Mouse (Mus musculus) kidney, postnatal 0 days (tissue): ENCODE data around the gene Nol11. TPM values are rescaled to one million over a fixed set of nuclear protein-coding genes. Genes with fewer than 3 reads are reported as not detected.
"Not testable (repeated sequence)": the region's sequence is repeated elsewhere in the genome, so short reads cannot be mapped to it uniquely, and the experiment has no call there.

Experiments
- ATAC-seq: fragments of 200-750 bp; cut with Nextera tagmentation; replicated peaks from 2 replicates; pipeline ENCODE4 v1.8.0; 2017; ENCODE audit warnings: low read depth, moderate number of reproducible peaks, moderate TSS enrichment, moderate library complexity; ENCODE audit not compliant: low FRiP score
- DNase-seq: peaks from one replicate; pipeline ENCODE4 v3.0.0-alpha.2; 2016; ENCODE audit warnings: low spot score
- H3K27ac ChIP-seq: fragments of 300-500 bp; sonication (generic); 2 replicates; pipeline ENCODE4 v1.5.1; 2014; ENCODE audit warnings: mild to moderate bottlenecking
- H3K27me3 ChIP-seq: fragments of 300-500 bp; sonication (generic); 2 replicates; pipeline ENCODE4 v1.6.1; 2014; ENCODE audit warnings: low read length, mixed read lengths; ENCODE audit not compliant: insufficient read depth
- H3K36me3 ChIP-seq: fragments of 300-500 bp; sonication (generic); 2 replicates; pipeline ENCODE4 v1.6.1; 2014; ENCODE audit warnings: low read length, mixed read lengths; ENCODE audit not compliant: insufficient read depth
- H3K4me1 ChIP-seq: fragments of 300-500 bp; sonication (generic); replicated peaks from 2 replicates; pipeline ENCODE4 v1.6.1; 2014; ENCODE audit warnings: antibody characterized with exemption, low read length, mixed read lengths; ENCODE audit not compliant: insufficient read depth
- H3K4me2 ChIP-seq: fragments of 300-500 bp; sonication (generic); 2 replicates; pipeline ENCODE4 v1.6.1; 2014; ENCODE audit warnings: mild to moderate bottlenecking, low read length, moderate library complexity, mixed read lengths
- H3K4me3 ChIP-seq: fragments of 300-500 bp; sonication (generic); replicated peaks from 2 replicates; pipeline ENCODE4 v1.5.1; 2014; ENCODE audit warnings: low read depth, low read length
- H3K9ac ChIP-seq: fragments of 300-500 bp; sonication (generic); 2 replicates; pipeline ENCODE4 v1.6.1; 2014; ENCODE audit warnings: low read depth, low read length
- H3K9me3 ChIP-seq: fragments of 300-500 bp; sonication (generic); replicated peaks from 2 replicates; pipeline ENCODE4 v1.6.1; 2016; ENCODE audit warnings: low read length, inconsistent platforms, mixed read lengths
- CTCF ChIP-seq: IDR thresholded peaks from 2 replicates; pipeline ENCODE4 v1.5.1; 2016; ENCODE audit warnings: antibody characterized with exemption, low read depth, mild to moderate bottlenecking, moderate library complexity
- WGBS: fragments of 180-500 bp; shearing (Covaris S2); extraction: QIAGEN DNeasy Blood & Tissue Kit; methylation state at CpG from one replicate; pipeline ENCODE4 v1.1.7; 2014; 5-methylcytosine and 5-hydroxymethylcytosine counted together
- polyA plus RNA-seq: library from polyadenylated mRNA; unstranded; fragments of >200 nt; fragmentation: Nextera tagmentation; extraction: Ambion mirVana; gene quantifications from 2 replicates; pipeline ENCODE4 v1.2.1, GENCODE M21; 2015

The Nol11 gene
- polyA plus RNA-seq, 1 experiment from 2014 or later = 31.5 TPM

- H3K36me3 ChIP-seq = no peaks in the 10 kb centered on the region
- H3K9ac ChIP-seq = no peak overlapping the region
- no peak overlapping the region for H3K4me3 ChIP-seq
- no peak for ATAC-seq
- H3K27ac ChIP-seq = no peak overlapping the region
- no peaks in the 10 kb centered on the region for H3K9me3 ChIP-seq
- 92% methylated on average over 2 of the region's 2 CpGs for WGBS
- DNase-seq = no peak
- H3K4me2 ChIP-seq = no peak overlapping the region
- no peak for TF ChIP-seq CTCF
- H3K4me1 ChIP-seq = no peaks in the 10 kb centered on the region
- no peaks in the 10 kb centered on the region for H3K27me3 ChIP-seq
Observed at GRCm38 (mm10) chr11:107142382-107142781, 46.8 kb downstream of the Nol11 start.

- Histone ChIP-seq H3K9me3 (no peaks in the 10 kb centered on the region), H3K27ac (no peak overlapping the region), H3K4me1 (no peaks in the 10 kb centered on the region), H3K36me3 (no peaks in the 10 kb centered on the region), H3K9ac (no peak overlapping the region), H3K4me3 (no peak overlapping the region), H3K27me3 (no peaks in the 10 kb centered on the region), H3K4me2 (no peak overlapping the region)
- no peak for DNase-seq
- WGBS = 27% methylated on average over 6 of the region's 6 CpGs
- TF ChIP-seq CTCF = no peak
- ATAC-seq = no peak
Observed at GRCm38 (mm10) chr11:107140756-107141155, 48.4 kb downstream of the Nol11 start.

- Histone ChIP-seq H3K4me3 (no peak overlapping the region), H3K4me2 (no peak overlapping the region), H3K27ac (no peak overlapping the region), H3K4me1 (no peaks in the 10 kb centered on the region), H3K36me3 (no peaks in the 10 kb centered on the region), H3K9ac (no peak overlapping the region), H3K27me3 (no peaks in the 10 kb centered on the region), H3K9me3 (no peaks in the 10 kb centered on the region)
- ATAC-seq (no peak), DNase-seq (no peak)
- peak; percentile 47 for TF ChIP-seq CTCF
- WGBS = 73% methylated on average over 3 of the region's 3 CpGs
Observed at GRCm38 (mm10) chr11:107138633-107139032, 50.5 kb downstream of the Nol11 start.

GRCm38 (mm10) chr11:107137593-107137992 is 51.6 kb downstream of the Nol11 start:
- TF ChIP-seq CTCF = no peak
- Histone ChIP-seq H3K27ac (no peak overlapping the region), H3K9me3 (no peaks in the 10 kb centered on the region), H3K27me3 (no peaks in the 10 kb centered on the region), H3K36me3 (no peaks in the 10 kb centered on the region), H3K4me3 (no peak overlapping the region), H3K4me1 (no peaks in the 10 kb centered on the region), H3K9ac (no peak overlapping the region), H3K4me2 (no peak overlapping the region)
- no peak for ATAC-seq
- 94% methylated on average over 6 of the region's 6 CpGs for WGBS
- no peak for DNase-seq

- H3K27ac ChIP-seq, H3K4me3 ChIP-seq, H3K4me1 ChIP-seq, H3K27me3 ChIP-seq, H3K4me2 ChIP-seq, H3K9me3 ChIP-seq, H3K36me3 ChIP-seq, DNase-seq, H3K9ac ChIP-seq, ATAC-seq: not testable (repeated sequence)
- 94% methylated on average over 10 of the region's 10 CpGs for WGBS
Observed at GRCm38 (mm10) chr11:107136458-107136857, 52.7 kb downstream of the Nol11 start.

GRCm38 (mm10) chr11:107135741-107136140 is 53.4 kb downstream of the Nol11 start:
- DNase-seq = no peak
- TF ChIP-seq CTCF = no peak
- no peaks in the 10 kb centered on the region for H3K9me3 ChIP-seq
- 52% methylated on average over 3 of the region's 3 CpGs for WGBS
- H3K9ac ChIP-seq = no peak overlapping the region
- H3K27me3 ChIP-seq = no peaks in the 10 kb centered on the region
- no peak overlapping the region for H3K4me3 ChIP-seq
- H3K36me3 ChIP-seq = no peaks in the 10 kb centered on the region
- H3K27ac ChIP-seq = no peak overlapping the region
- no peak for ATAC-seq
- no peak overlapping the region for H3K4me2 ChIP-seq
- H3K4me1 ChIP-seq = no peaks in the 10 kb centered on the region

GRCm38 (mm10) chr11:107132426-107132825 is 56.8 kb downstream of the Nol11 start:
- Histone ChIP-seq H3K27me3 (no peaks in the 10 kb centered on the region), H3K4me2 (peak overlapping the region; percentile 96), H3K9me3 (no peaks in the 10 kb centered on the region), H3K4me1 (no peaks in the 10 kb centered on the region), H3K4me3 (peak overlapping the region; percentile 85), H3K9ac (peak overlapping the region; percentile 99), H3K27ac (peak overlapping the region; percentile 99; the same call in 1 of the 2 replicates), H3K36me3 (no peaks in the 10 kb centered on the region)
- peak; percentile 27 for ATAC-seq
- under 1% methylated on average over 16 of the region's 16 CpGs for WGBS
- peak; percentile 60 for DNase-seq
- no peak for TF ChIP-seq CTCF
